Mouse (Mus musculus) heart, adult 18-20 months (tissue): Measurements from ENCODE around the gene Adamtsl1. TPM values are rescaled to one million over a fixed set of nuclear protein-coding genes. Genes with fewer than 3 reads are reported as not detected.
A peak's percentile ranks its signal among the peaks of the same experiment; 100 is the strongest.

Source experiments
- DNase-seq, 2 experiments: peaks; one replicate each; pipeline ENCODE4 v3.0.0; 2021 to 2022; ENCODE audit warnings: mixed read lengths in 1 of 2
- total RNA-seq, 2 experiments: library from RNA; stranded (reverse); gene quantifications; 2 replicates each; pipeline ENCODE4 v1.2.3; 2021

Adamtsl1 gene
- total RNA-seq, 2 experiments from 2014 or later = 1.1 to 2.9 TPM

- no peak for DNase-seq
Measured at GRCm38 (mm10) chr4:85932129-85932528, 418.2 kb downstream of the Adamtsl1 start.

DNA sequence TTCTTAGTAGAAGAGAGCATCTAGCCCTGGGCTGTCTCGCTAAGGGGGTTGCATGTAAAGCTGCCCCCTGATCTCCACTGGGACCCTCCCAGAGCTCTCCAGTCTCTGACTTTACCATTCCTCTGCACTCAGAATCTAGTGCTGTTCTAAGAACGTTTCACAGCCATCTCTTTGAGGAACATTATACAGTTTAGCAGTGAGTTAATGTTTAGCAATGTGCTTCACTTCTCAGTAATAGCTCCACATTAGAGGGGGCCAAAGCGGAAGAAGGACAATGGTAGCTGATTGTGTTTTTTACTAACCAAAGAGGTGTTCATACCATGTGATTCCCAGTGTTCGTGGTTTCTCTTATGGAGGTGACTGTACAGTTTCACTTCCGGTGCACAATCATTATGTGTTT, 425.5 kb downstream of the Adamtsl1 start:
- no peak for DNase-seq

DNA sequence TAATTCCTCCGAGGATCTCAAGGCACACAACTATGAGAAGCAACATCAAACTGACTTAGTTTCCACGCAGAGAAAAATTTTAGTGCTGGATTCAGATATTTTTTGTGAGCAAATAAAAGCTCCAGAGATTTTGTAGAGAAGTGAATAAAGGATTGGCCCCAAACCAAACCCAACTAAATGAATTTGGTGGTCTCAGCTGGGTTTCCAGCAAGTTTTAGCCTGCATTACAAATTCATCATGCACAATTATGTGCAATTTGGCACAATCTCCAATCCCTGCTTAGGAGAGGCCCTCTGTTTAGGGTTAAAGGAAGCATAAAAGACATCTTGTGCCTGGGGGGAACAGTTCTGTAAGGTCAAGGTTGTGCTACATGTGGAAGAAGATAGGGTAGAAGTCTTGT, 427.9 kb downstream of the Adamtsl1 start:
- no peak for DNase-seq

DNA sequence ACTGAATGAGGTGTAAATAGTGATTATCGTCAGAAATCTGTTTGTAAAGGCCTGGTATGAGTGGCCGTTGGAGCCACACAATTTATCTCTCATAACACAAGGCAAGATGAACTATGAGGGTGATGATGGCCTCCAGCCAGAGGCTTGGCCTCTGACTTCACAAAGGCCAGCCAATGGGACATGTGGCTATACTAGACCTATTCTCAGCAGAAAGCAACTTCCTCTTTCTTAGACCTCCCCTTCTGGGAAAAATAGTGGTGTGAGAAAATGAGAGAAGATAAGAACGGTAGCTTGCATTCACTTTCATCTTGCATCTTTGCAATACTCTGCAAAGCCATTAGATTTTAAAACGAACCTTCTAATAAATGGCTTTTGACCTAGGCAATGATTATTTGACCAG, 439.6 kb downstream of the Adamtsl1 start:
- DNase-seq = no peak

DNA sequence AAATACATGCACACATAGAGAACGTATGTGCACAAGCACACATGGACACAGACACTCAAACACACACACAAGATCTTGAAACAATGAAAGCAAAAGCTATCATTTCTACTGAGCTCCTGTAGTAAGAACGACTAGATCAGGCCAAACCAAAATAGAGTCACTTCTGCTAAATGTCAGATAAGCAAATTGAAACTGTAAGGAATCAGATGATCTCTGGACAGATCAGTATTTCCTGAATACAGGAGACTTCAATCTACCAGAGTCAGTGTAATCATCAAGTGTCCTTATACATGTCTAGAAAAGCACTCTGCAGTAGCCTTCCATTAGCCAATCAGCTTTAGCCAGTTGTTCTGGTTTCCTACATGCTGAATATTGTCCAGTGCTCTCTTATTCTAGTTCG, 441.4 kb downstream of the Adamtsl1 start:
- no peak for DNase-seq

GRCm38 (mm10) chr4:85957266-85957665, 443.3 kb downstream of the Adamtsl1 start:
- no peak for DNase-seq

DNA sequence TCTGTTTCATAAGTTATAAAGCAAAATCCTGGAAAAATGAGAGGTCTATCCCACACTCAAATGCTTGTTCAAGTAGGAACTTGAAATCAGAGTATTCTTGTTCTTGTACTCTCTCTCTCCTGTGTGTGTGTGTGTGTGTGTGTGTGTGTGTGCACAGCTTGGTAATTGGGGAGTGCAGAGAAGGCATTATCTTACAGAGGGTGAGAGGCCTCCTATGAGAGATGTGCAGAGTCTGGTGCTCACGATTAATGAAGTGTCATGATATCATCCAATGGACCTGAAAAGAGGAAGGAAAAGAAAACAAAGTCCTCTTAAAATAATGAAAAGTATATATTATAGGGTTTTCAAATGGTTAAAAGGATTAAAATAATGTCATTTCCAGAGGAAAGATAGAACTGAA, 443.9 kb downstream of the Adamtsl1 start:
- DNase-seq = no peak

DNA sequence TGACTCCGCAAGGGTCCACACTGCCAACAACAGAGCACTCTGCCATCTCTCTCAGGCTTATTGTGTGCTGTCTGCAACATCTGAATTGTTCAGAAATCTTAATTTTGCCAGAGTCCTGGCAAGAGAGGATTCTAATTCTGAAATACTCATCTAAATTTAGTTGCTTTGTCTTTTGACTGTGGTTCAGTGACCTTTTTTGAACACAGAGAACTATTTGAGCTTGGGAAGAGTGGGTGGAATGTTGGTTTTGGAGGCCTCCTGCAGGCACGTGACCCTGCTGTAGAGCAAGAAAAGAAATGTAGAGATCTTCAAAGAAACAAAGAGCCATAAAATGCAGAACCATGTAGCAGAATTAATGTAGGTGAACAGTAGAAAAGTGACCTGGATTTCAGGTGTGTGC, 445.0 kb downstream of the Adamtsl1 start:
- peak in 1 of 2 experiments; percentile 19 for DNase-seq

DNA sequence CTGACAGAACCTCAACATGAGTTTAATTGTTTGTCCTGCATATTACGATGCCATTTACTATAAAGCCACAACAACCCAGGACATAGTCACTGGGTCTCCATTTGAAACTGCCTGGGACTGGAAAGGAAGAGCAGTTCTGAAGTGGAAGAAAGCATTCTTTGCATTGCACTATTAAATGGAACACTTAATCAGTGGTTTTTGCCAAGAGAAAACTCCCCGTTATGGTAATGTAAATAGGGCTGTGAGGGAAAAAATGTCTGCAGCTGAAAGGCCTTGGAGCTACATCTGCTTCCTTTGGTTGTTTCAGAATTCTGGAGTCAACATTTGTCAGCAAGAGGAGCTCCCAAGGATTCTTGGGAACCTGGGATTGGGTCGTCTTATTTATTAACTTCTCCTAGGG, 462.2 kb downstream of the Adamtsl1 start:
- no peak for DNase-seq

DNA sequence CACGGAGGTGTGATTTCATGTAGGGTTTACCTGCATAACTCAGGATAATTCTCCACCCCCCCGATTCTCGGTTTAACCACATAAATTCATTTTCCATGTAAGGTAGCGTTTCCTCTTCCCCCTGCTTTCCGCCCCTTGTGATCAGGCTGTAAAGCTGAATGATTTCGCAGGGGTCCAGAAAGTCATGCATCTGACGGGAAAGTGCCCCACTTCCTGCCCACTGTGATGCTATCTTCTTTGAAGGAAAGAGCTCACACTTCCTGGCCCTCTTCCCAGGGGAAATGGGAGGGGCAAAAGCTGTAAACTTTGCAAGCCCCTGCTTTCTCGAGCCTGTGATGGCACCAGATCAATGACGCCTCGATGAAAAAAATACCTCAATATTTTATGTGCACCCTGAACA, 465.2 kb downstream of the Adamtsl1 start:
- DNase-seq = peak in 1 of 2 experiments; percentile 8

DNA sequence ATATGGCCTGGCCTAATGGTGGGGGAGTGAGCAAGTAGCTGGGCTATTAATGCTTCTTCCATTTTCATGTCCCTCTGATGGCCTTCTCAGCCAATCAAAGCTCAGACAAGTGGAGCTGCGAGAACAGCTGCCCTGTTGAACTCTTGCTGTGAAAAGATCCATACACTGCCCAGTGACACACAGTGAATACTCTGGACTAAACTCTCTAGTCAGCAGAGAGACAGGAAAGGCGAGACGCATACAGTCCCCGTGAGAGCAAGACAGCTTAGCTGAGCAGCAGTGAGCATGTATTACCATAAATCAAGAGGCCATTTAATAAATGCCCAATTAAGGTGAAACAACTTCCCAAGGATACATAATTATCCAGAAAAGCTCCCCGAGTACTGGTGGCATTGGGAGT, 492.6 kb downstream of the Adamtsl1 start:
- DNase-seq = no peak

GRCm38 (mm10) chr4:86013640-86014039, 499.7 kb downstream of the Adamtsl1 start:
- DNase-seq = no peak

- DNase-seq = no peak
Measured at GRCm38 (mm10) chr4:86018928-86019327, 505.0 kb downstream of the Adamtsl1 start.

DNA sequence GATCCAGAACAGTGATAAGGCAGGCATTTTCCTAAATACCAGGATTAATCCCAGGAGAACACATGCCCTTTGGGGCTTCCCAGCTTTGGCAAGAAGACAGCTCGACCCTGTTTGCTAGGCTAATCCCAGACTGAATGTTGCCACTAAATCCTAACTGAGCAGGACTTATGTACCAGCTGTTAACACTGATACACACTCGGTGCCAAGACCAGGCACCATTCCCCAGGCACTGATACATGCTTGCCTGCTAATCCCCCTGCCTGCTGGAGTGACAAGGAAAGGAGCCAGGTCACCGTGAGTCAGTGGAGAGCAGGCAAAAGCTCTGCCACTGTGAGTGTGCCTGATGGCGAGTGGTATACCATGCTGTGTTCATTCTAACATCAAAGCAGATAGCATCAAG, 505.6 kb downstream of the Adamtsl1 start:
- DNase-seq = no peak

GRCm38 (mm10) chr4:86020372-86021090, 506.6 kb downstream of the Adamtsl1 start:
- no peak for DNase-seq

DNA sequence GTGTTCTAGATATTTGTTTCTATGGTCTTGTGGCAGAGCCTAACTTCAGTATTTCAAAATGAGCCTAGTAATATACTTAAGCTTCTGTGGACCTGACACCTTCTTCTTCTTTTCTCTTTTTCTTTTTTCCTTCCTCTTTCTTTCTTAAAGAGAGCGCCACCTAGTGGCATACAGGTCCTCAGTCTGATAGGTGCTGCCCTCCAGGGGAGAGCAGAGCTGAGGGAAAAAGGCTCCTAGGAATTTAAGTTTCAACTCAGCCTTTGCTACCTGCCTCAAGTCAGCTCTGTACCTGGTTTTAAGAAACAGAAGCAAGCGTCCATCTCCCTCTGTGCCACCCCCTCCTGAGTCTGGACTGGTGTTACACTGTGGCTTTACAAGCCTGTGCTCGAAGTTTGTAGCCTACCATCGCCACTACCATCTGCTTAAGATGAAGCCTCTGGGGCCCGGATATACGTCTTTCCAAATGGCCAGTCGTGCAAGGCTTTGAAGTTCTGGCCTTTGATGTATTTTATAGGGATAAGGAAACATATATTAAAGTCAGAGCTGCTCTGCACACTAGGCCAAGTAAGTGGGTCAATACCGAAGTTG, 510.7 kb downstream of the Adamtsl1 start:
- DNase-seq = peak in 1 of 2 experiments; percentile 28

GRCm38 (mm10) chr4:86029486-86029885, 515.5 kb downstream of the Adamtsl1 start:
- DNase-seq = peak in 1 of 2 experiments; percentile 12

- peak; percentile 18 to 29 for DNase-seq
Measured at GRCm38 (mm10) chr4:86030208-86030607, 516.2 kb downstream of the Adamtsl1 start.

- DNase-seq = peak; percentile 37 to 38
Measured at GRCm38 (mm10) chr4:86031041-86031440, 517.1 kb downstream of the Adamtsl1 start.

- DNase-seq = no peak
Measured at GRCm38 (mm10) chr4:86040921-86041320, 526.9 kb downstream of the Adamtsl1 start.

DNA sequence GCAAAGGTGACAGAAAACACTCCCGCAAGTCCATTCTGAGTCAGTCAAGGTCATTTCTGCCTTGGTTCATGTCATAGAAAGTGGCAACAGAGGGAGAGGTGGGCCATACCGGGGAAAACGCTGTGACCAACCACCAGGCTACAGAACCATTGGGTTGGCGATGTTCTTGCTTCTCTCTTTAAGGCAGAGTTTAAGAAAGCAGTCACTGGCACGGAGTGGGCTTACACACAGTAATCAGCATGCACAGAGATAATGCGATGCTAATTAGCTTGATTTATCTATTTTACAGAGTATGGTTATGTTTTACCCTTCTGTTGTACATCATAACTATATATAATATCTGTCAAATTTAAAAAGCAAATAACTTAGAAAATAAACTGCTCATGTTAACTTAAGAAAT, 531.5 kb downstream of the Adamtsl1 start:
- no peak for DNase-seq

- no peak for DNase-seq
Measured at GRCm38 (mm10) chr4:86045876-86046275, 531.9 kb downstream of the Adamtsl1 start.

GRCm38 (mm10) chr4:86046881-86047280, 532.9 kb downstream of the Adamtsl1 start:
- DNase-seq = peak in 1 of 2 experiments; percentile 45
